Mouse (Mus musculus): Measurements from ENCODE around the gene Prkcz. TPM values are rescaled to one million over a fixed set of nuclear protein-coding genes. Genes with fewer than 3 reads are reported as not detected.

Gene Prkcz
- polyA plus RNA-seq, 1 experiment from 2014 or later, result 45.4 TPM

DNA sequence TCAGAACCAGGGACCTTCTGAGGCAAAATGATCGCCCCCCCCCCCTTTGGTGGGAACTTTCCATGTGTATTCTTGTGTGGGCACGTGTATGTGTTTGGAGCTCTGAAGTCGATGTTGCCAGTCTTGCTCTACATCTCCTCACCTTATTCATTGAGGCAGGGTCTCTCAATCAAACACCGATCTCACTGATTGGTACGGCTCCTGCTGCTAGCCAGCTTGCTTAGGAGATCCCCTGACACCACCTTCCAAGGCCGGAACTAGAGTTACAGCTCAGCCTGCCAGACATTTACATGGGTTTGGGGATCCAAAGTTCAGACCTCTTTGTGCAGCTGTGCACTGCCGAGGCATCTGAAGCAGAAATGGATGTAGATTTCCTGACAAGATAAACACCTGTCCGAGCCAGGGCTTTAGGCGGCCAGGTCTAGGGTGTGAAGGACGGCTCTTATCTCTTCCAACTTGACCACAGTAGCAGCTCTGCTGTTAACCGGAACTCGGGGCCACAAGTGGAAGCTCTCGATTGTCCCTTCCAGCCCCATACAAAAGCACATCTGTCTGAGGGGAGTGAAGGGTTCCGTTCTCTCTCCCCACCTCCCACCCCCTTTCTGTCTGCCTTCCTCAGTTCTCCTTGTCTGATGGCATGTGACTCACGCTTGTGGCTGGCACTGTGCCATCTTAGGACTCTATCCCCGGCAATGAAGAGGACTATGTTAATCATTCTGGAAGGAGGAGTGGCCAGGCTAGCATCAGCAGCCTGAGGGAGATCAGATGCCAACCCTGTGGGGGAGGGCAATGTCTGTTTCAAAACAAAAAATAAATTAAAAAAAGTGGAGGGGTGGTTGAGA lies 81.0 kb downstream of the Prkcz start:
- ATAC-seq (no peak; the same call in 1 of the 2 replicates), DNase-seq (ENCODE audit: low spot score) (peak; percentile 44)
- Histone ChIP-seq H3K4me3 (ENCODE audit: low read depth, low read length) (no peak overlapping the region), H3K4me1 (ENCODE audit: control insufficient read depth, insufficient read depth, low read length) (peaks cover 9% of the 10 kb centered on the region; the same call in 1 of the 2 replicates), H3K9me3 (replicated peaks; ENCODE audit: control insufficient read depth, low read length) (no peaks in the 10 kb centered on the region), H3K27me3 (replicated peaks; ENCODE audit: control insufficient read depth, insufficient read depth, low read length) (no peaks in the 10 kb centered on the region), H3K9ac (ENCODE audit: low read length) (no peak overlapping the region), H3K36me3 (ENCODE audit: control insufficient read depth, insufficient read depth, low read length) (no peaks in the 10 kb centered on the region), H3K27ac (ENCODE audit: low read depth, low read length) (no peak overlapping the region), H3K4me2 (ENCODE audit: low read length) (no peak overlapping the region)
- 65% methylated on average over 16 of the region's 16 CpGs for WGBS

DNA sequence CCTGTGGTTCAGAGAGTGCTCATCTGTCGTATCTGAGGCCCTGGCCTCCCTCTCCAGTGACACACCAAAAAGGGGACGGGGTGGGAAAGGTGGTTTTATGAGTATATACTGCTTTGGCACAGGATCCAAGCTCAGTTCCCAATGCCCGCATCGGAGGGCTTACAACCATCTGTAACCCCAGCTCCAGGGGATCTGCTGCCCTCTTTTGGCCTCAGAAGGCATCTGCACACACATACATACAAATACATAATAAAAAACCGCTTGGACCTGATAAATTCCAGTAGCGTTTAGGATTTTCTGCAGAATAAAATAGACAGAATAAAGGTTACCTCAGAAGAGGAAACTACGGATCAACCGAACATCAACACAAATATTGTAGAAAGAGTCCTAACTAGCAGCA lies 82.1 kb downstream of the Prkcz start:
- ATAC-seq, result no peak

DNA sequence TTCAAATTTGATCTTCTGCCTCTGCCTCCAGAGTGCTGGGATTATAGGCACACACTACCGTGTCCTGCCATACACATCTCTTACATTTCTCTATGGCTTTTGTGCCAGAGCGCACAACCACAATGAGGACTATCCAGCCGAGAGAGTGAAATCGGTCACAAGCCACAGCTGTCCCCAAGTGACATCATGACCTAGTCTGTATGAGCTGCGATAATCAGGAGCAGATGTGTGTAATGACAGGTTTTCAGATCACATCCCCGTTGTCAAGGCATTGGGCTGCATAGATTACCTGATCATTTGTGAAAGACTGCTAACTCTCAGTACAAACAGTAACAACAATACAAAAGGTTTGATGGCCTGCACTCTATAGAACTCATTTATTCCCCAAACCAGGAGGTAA lies 83.2 kb downstream of the Prkcz start:
- H3K4me3 ChIP-seq (ENCODE audit: low read depth, low read length), result no peak overlapping the region
- H3K27me3 ChIP-seq (replicated peaks; ENCODE audit: control insufficient read depth, insufficient read depth, low read length), result no peaks in the 10 kb centered on the region
- no peaks in the 10 kb centered on the region for H3K36me3 ChIP-seq (ENCODE audit: control insufficient read depth, insufficient read depth, low read length)
- no peaks in the 10 kb centered on the region for H3K9me3 ChIP-seq (replicated peaks; ENCODE audit: control insufficient read depth, low read length)
- H3K4me1 ChIP-seq (ENCODE audit: control insufficient read depth, insufficient read depth, low read length), result peaks cover 12% of the 10 kb centered on the region; the same call in 1 of the 2 replicates
- no peak overlapping the region for H3K4me2 ChIP-seq (ENCODE audit: low read length)
- DNase-seq (ENCODE audit: low spot score) (no peak), ATAC-seq (no peak)
- 63% methylated on average over 6 of the region's 6 CpGs for WGBS
- no peak overlapping the region for H3K27ac ChIP-seq (ENCODE audit: low read depth, low read length)
- no peak overlapping the region for H3K9ac ChIP-seq (ENCODE audit: low read length)

More for the DNA sequence above, 82.1 kb downstream of the Prkcz start:
- no peak overlapping the region for H3K4me3 ChIP-seq (ENCODE audit: low read depth, low read length)
- H3K27me3 ChIP-seq (replicated peaks; ENCODE audit: control insufficient read depth, insufficient read depth, low read length), result no peaks in the 10 kb centered on the region
- no peak overlapping the region for H3K4me2 ChIP-seq (ENCODE audit: low read length)
- H3K36me3 ChIP-seq (ENCODE audit: control insufficient read depth, insufficient read depth, low read length), result no peaks in the 10 kb centered on the region
- 85% methylated on average over 8 of the region's 8 CpGs for WGBS
- no peak overlapping the region for H3K27ac ChIP-seq (ENCODE audit: low read depth, low read length)
- no peaks in the 10 kb centered on the region for H3K9me3 ChIP-seq (replicated peaks; ENCODE audit: control insufficient read depth, low read length)
- peaks cover 12% of the 10 kb centered on the region; the same call in 1 of the 2 replicates for H3K4me1 ChIP-seq (ENCODE audit: control insufficient read depth, insufficient read depth, low read length)
- no peak overlapping the region for H3K9ac ChIP-seq (ENCODE audit: low read length)
- no peak for DNase-seq (ENCODE audit: low spot score)

DNA sequence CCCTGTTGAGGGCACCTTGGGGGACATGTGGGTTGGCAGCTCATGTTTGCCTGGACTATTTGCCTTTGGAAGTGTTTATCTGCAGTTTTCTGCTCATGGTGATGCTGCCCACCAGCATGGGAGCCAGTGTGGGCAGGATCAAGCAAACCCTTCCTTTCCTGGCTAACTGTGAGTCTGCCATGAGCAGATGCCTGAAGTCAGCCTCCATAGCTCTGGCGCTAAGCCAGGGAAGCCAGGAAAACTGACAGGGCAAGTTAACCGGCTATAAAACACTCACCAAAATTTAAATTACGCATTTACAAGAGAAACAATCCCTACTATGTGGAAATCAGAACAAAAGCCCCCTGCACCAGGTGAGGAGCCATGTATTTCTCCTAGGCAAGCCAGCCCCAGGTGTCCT lies 86.3 kb downstream of the Prkcz start:
- 0 out of 2 replicates have a peak overlapping the region, but pooled peaks have one; percentile 8 for H3K9ac ChIP-seq (ENCODE audit: low read length)
- H3K36me3 ChIP-seq (ENCODE audit: control insufficient read depth, insufficient read depth, low read length), result peaks cover 8% of the 10 kb centered on the region; the same call in 1 of the 2 replicates

DNA sequence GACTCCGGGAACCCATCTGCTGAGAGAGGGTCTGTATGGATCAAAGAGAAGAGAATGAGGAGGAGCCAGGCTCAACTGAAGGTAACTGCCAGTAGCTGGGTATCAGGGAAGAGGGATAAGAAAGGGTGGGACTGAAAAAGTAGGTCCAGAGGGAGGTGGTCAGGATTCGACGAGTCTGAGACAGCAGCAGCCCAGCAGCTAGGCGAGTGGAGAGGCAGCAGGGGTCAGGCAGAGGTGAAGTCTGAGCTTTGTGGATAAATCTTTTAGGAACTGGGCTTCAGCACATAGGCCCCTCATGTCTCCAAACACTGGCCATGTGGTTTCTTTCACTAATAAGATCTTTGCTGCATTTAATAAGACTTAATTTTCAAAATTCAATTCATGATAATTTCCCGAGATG lies 86.7 kb downstream of the Prkcz start:
- DNase-seq (ENCODE audit: low spot score) (no peak), ATAC-seq (no peak)
- H3K9ac ChIP-seq (ENCODE audit: low read length), result no peak overlapping the region
- H3K27ac ChIP-seq (ENCODE audit: low read depth, low read length), result no peak overlapping the region
- H3K4me1 ChIP-seq (ENCODE audit: control insufficient read depth, insufficient read depth, low read length), result 0 out of 2 replicates have a peak, but pooled peaks cover 3% of the 10 kb centered on the region
- no peaks in the 10 kb centered on the region for H3K9me3 ChIP-seq (replicated peaks; ENCODE audit: control insufficient read depth, low read length)
- 66% methylated on average over 5 of the region's 5 CpGs for WGBS
- no peaks in the 10 kb centered on the region for H3K27me3 ChIP-seq (replicated peaks; ENCODE audit: control insufficient read depth, insufficient read depth, low read length)
- no peak overlapping the region for H3K4me2 ChIP-seq (ENCODE audit: low read length)
- peaks cover 9% of the 10 kb centered on the region; the same call in 1 of the 2 replicates for H3K36me3 ChIP-seq (ENCODE audit: control insufficient read depth, insufficient read depth, low read length)
- H3K4me3 ChIP-seq (ENCODE audit: low read depth, low read length), result no peak overlapping the region

More for the DNA sequence above, 86.3 kb downstream of the Prkcz start:
- H3K27ac ChIP-seq (ENCODE audit: low read depth, low read length), result no peak overlapping the region
- H3K4me2 ChIP-seq (ENCODE audit: low read length), result no peak overlapping the region
- WGBS, result 70% methylated on average over 3 of the region's 3 CpGs
- ATAC-seq (no peak), DNase-seq (ENCODE audit: low spot score) (peak; percentile 33)
- no peak overlapping the region for H3K4me3 ChIP-seq (ENCODE audit: low read depth, low read length)
- H3K4me1 ChIP-seq (ENCODE audit: control insufficient read depth, insufficient read depth, low read length), result 0 out of 2 replicates have a peak, but pooled peaks cover 3% of the 10 kb centered on the region
- no peaks in the 10 kb centered on the region for H3K9me3 ChIP-seq (replicated peaks; ENCODE audit: control insufficient read depth, low read length)
- no peaks in the 10 kb centered on the region for H3K27me3 ChIP-seq (replicated peaks; ENCODE audit: control insufficient read depth, insufficient read depth, low read length)

DNA sequence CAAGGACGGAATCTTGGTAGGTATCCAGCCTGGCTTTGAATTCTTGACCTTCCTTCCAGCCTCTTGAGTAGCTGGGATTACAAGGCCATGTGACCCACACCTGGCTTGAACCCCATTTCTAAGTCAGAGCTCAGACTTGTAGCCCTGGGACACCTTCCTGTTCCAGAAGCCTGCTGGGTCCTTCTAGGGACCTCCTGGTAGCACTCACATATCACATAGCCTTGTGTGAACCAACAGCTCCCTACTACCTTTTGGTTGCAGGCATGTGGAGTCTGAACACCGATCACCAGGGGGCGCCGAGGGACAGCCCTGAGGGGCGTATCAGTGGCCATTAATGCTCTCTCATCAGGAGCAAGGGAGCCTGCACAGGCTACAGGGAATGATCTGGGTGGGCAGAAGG lies 92.8 kb downstream of the Prkcz start:
- H3K36me3 ChIP-seq (ENCODE audit: control insufficient read depth, insufficient read depth, low read length), result peaks cover 9% of the 10 kb centered on the region; the same call in 1 of the 2 replicates
- no peaks in the 10 kb centered on the region for H3K27me3 ChIP-seq (replicated peaks; ENCODE audit: control insufficient read depth, insufficient read depth, low read length)
- DNase-seq (ENCODE audit: low spot score) (peak; percentile 57), ATAC-seq (no peak)
- WGBS, result 43% methylated on average over 5 of the region's 5 CpGs
- no peak overlapping the region for H3K4me2 ChIP-seq (ENCODE audit: low read length)
- H3K4me3 ChIP-seq (ENCODE audit: low read depth, low read length), result no peak overlapping the region
- H3K4me1 ChIP-seq (ENCODE audit: control insufficient read depth, insufficient read depth, low read length), result no peaks in the 10 kb centered on the region
- no peaks in the 10 kb centered on the region for H3K9me3 ChIP-seq (replicated peaks; ENCODE audit: control insufficient read depth, low read length)
- H3K27ac ChIP-seq (ENCODE audit: low read depth, low read length), result no peak overlapping the region
- H3K9ac ChIP-seq (ENCODE audit: low read length), result no peak overlapping the region

DNA sequence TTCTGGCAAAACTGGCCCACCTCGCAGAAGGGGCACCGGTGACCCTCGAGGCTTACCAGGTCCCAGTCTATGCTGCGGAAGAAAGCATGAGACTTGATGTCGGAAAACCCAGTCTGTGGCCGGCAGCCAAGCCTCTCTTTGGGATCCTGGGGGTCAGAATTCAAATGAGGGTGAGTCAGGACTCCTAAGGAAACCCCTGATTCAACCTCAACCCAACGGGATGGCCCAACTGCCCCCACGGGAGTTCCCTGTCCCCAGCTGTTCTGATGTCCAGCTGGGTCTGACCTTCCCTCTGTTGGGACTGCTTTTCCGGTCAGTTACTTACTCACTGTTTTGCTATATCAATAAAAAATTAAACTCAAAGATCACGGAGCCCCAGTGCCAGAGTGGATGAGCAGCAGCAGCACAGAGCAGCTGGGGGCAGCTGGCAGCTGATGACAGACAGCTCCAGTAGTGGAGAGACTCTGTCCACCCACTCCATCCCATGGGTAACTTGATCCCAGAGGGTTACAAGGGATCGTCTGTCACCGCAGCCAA lies 93.5 kb downstream of the Prkcz start:
- Histone ChIP-seq H3K4me3 (ENCODE audit: low read depth, low read length) (no peak overlapping the region), H3K27ac (ENCODE audit: low read depth, low read length) (no peak overlapping the region), H3K9me3 (replicated peaks; ENCODE audit: control insufficient read depth, low read length) (no peaks in the 10 kb centered on the region), H3K36me3 (ENCODE audit: control insufficient read depth, insufficient read depth, low read length) (peaks cover 9% of the 10 kb centered on the region; the same call in 1 of the 2 replicates), H3K27me3 (replicated peaks; ENCODE audit: control insufficient read depth, insufficient read depth, low read length) (no peaks in the 10 kb centered on the region), H3K9ac (ENCODE audit: low read length) (no peak overlapping the region), H3K4me1 (ENCODE audit: control insufficient read depth, insufficient read depth, low read length) (no peaks in the 10 kb centered on the region), H3K4me2 (ENCODE audit: low read length) (no peak overlapping the region)
- 72% methylated on average over 12 of the region's 12 CpGs for WGBS
- DNase-seq (ENCODE audit: low spot score) (no peak), ATAC-seq (no peak)

DNA sequence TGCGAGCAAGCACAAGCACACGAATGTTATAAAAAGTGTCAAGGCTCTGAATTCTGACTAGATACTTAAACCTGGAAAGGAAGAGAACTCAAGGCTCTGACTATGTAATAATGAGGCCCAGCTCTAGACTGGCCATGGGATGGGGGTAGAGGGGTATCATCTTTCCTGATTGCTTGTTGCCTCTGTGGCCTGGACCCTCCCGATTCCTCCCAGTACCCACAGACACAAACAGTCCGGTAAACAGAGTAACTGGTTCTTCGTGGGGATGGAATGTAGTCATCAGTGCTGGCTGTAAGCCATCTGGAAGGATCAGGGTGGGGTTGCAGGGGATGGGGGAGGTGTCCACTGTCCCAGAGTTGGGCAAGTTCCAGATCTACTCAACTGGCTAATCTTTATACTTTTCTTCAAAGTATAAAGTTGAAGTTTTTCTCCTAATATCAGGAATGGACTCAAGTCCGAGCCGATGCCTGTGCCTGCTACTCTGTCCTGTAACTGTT lies 94.1 kb downstream of the Prkcz start:
- ATAC-seq (no peak), DNase-seq (ENCODE audit: low spot score) (no peak)
- Histone ChIP-seq H3K9me3 (replicated peaks; ENCODE audit: control insufficient read depth, low read length) (no peaks in the 10 kb centered on the region), H3K27me3 (replicated peaks; ENCODE audit: control insufficient read depth, insufficient read depth, low read length) (no peaks in the 10 kb centered on the region), H3K9ac (ENCODE audit: low read length) (no peak overlapping the region), H3K4me3 (ENCODE audit: low read depth, low read length) (no peak overlapping the region), H3K36me3 (ENCODE audit: control insufficient read depth, insufficient read depth, low read length) (peaks cover 9% of the 10 kb centered on the region; the same call in 1 of the 2 replicates), H3K4me1 (ENCODE audit: control insufficient read depth, insufficient read depth, low read length) (no peaks in the 10 kb centered on the region), H3K27ac (ENCODE audit: low read depth, low read length) (no peak overlapping the region), H3K4me2 (ENCODE audit: low read length) (no peak overlapping the region)
- WGBS, result 83% methylated on average over 7 of the region's 7 CpGs

All from forebrain, embryonic 14.5 days (tissue).